Mouse (Mus musculus): Measurements from ENCODE around the gene Unc119b. TPM values are rescaled to one million over a fixed set of nuclear protein-coding genes. Genes with fewer than 3 reads are reported as not detected.
A peak's percentile ranks its signal among the peaks of the same experiment; 100 is the strongest.
"Not testable (repeated sequence)": the region's sequence is repeated elsewhere in the genome, so short reads cannot be mapped to it uniquely, and the experiment has no call there.

Unc119b gene
- polyA plus RNA-seq, 1 experiment, result 38.7 TPM

DNA sequence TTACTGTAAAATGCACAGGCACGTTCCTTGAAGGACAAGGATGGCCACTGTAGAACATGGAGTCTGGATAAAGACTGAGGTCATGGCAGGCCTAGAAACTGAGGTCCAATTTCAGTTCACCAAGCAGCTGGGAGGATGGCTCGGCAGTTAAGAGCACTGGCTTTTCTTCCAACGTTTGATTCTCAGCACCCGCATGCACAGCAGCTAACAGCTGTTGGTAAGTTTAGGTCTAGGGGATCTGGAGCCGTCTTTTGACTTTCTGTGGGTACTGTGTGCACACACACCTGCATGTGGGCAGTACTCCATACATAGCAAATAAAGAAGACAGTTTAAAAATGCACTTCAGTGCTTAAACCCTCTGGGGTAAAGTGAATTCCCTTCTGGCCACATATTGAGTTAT, 53.1 kb downstream of the Unc119b start:
- H3K36me3 ChIP-seq (ENCODE audit: control insufficient read depth, insufficient read depth, low read length), result peaks cover 21% of the 10 kb centered on the region
- WGBS, result 79% methylated on average over 5 of the region's 5 CpGs
- no peak overlapping the region for H3K4me3 ChIP-seq (ENCODE audit: extremely low read depth, insufficient read depth, insufficient read length)
- TF ChIP-seq CTCF (IDR thresholded peaks at IDR 0.05; ENCODE audit: extremely low read depth, insufficient read depth, insufficient read length, insufficient replicate concordance) (no peak), POLR2A (IDR thresholded peaks at IDR 0.05; ENCODE audit: low read depth, low read length) (no peak)
- H3K27me3 ChIP-seq (ENCODE audit: control insufficient read depth, insufficient read depth, low read length), result no peaks in the 10 kb centered on the region
- H3K27ac ChIP-seq (ENCODE audit: insufficient read depth, low read length), result no peak overlapping the region
- DNase-seq (ENCODE audit: low read depth in 1 of 2, low spot score in 2 of 2), result no peak
- no peaks in the 10 kb centered on the region for H3K4me1 ChIP-seq (ENCODE audit: control insufficient read depth, insufficient read depth, insufficient read length)

DNA sequence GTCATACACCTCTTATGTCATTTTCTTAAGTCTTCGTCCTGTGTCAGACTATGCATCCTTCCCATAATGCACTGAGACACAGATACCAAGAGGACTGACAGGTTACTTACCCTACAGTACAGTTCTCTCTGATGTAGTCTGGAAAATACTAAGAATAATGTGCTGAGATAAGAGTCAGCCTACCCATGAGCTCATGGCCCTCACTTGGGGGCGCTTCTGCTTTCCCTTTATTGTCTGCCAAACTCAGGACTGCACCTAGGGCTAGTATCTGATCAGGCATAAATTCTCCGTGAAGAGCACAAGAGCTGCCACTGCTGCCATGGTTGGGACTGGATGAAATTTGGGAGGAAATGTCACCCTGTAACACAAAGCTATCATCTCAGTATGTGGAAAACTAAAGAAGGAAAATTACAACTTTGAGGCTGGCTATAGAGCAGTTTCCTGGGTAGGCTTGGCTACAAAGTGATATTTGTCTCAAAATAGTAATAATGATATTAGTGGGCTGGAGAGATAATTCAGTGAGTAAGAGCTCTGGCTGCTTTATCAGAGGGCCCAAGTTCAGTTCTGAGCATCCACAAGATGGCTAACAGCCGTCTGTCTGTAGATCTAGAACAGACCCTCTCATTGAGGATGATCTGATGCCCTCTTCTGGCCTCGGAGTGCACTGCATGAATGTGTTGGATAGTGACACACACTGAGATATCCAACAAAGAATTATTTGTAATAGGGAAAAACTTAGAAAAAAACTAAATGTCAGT, 58.5 kb downstream of the Unc119b start:
- Histone ChIP-seq H3K4me3 (ENCODE audit: extremely low read depth, insufficient read depth, insufficient read length) (no peak overlapping the region), H3K4me1 (ENCODE audit: control insufficient read depth, insufficient read depth, insufficient read length) (no peaks in the 10 kb centered on the region), H3K36me3 (ENCODE audit: control insufficient read depth, insufficient read depth, low read length) (peaks cover 8% of the 10 kb centered on the region), H3K27me3 (ENCODE audit: control insufficient read depth, insufficient read depth, low read length) (no peaks in the 10 kb centered on the region), H3K27ac (ENCODE audit: insufficient read depth, low read length) (no peak overlapping the region)
- peak; percentile 59; the same call in 1 of the 2 replicates for TF ChIP-seq CTCF (IDR thresholded peaks at IDR 0.05; ENCODE audit: extremely low read depth, insufficient read depth, insufficient read length, insufficient replicate concordance)
- TF ChIP-seq POLR2A (IDR thresholded peaks at IDR 0.05; ENCODE audit: low read depth, low read length), result no peak
- WGBS, result 54% methylated on average over 5 of the region's 5 CpGs
- DNase-seq (ENCODE audit: low read depth in 1 of 2, low spot score in 2 of 2), result peak; percentile 19 to 73

DNA sequence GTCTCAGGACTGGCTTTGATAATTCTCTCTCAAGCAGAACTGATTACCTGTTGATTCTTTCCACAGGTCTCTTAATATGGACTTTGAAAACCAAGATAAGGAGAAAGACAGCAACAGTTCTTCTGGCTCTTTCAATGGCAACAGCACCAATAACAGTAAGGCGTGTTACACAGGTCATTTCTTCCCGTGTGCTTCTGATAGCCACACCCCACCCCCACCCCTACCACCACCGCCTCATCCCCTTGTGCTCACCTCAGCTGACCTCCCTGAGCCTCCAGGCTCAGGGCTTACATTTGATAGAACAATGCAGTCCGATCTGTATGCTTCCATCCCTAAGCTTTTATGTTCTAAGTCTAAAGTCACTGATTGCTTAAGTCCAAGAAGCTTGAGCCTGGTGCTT, 60.0 kb downstream of the Unc119b start:
- DNase-seq (ENCODE audit: low read depth in 1 of 2, low spot score in 2 of 2), result no peak
- 76% methylated on average over 4 of the region's 4 CpGs for WGBS
- TF ChIP-seq CTCF (IDR thresholded peaks at IDR 0.05; ENCODE audit: extremely low read depth, insufficient read depth, insufficient read length, insufficient replicate concordance), result no peak
- TF ChIP-seq POLR2A (IDR thresholded peaks at IDR 0.05; ENCODE audit: low read depth, low read length), result no peak
- H3K4me1 ChIP-seq (ENCODE audit: control insufficient read depth, insufficient read depth, insufficient read length), result no peaks in the 10 kb centered on the region
- no peak overlapping the region for H3K27ac ChIP-seq (ENCODE audit: insufficient read depth, low read length)
- H3K27me3 ChIP-seq (ENCODE audit: control insufficient read depth, insufficient read depth, low read length), result no peaks in the 10 kb centered on the region
- H3K4me3 ChIP-seq (ENCODE audit: extremely low read depth, insufficient read depth, insufficient read length), result no peak overlapping the region
- peaks cover 4% of the 10 kb centered on the region for H3K36me3 ChIP-seq (ENCODE audit: control insufficient read depth, insufficient read depth, low read length)

DNA sequence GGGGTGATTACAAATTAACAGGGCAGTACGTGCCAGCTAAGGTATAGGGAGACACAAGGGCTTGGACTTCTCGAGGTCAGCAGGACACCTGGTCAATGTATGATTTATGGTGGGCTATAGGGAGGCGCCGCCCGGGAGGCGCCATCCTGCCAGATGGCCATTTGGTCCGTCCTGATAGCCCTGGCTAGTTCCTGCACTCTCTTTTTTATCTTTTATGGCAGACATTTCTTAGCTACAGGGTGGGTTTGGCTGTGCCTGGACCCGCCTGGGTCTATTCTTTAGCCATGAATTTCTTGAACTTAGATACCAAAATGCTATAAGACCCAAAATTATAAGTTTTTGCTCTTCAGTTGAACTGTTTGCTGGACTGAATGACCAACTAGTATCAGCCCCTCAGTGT, 61.5 kb downstream of the Unc119b start:
- not testable (repeated sequence) for H3K36me3 ChIP-seq (ENCODE audit: control insufficient read depth, insufficient read depth, low read length); DNase-seq (ENCODE audit: low read depth in 1 of 2, low spot score in 2 of 2); H3K27ac ChIP-seq (ENCODE audit: insufficient read depth, low read length); H3K4me3 ChIP-seq (ENCODE audit: extremely low read depth, insufficient read depth, insufficient read length); H3K27me3 ChIP-seq (ENCODE audit: control insufficient read depth, insufficient read depth, low read length); H3K4me1 ChIP-seq (ENCODE audit: control insufficient read depth, insufficient read depth, insufficient read length)
- WGBS, result 83% methylated on average over 8 of the region's 8 CpGs

Other genes starting within 250 kb of the Unc119b start
- gene Oasl2, start 238.0 kb downstream of the Unc119b start, polyA plus RNA-seq (2012; rRNA removed), result 5.6 and 5.8 TPM in 2 replicates
- 10.1 and 12.6 TPM in 2 replicates for gene Oasl1, start 211.7 kb downstream of the Unc119b start, polyA plus RNA-seq (2012; rRNA removed)
- gene 2210016L21Rik, start 192.8 kb downstream of the Unc119b start, polyA plus RNA-seq (2012; rRNA removed), result 17.9 and 19.3 TPM in 2 replicates
- gene Hnf1a, start 163.9 kb downstream of the Unc119b start, polyA plus RNA-seq (2012; rRNA removed), result 0.20 and 0.22 TPM in 2 replicates
- 47.7 and 55.6 TPM in 2 replicates for gene Sppl3, start 123.8 kb downstream of the Unc119b start, polyA plus RNA-seq (2012; rRNA removed)
- gene Gm10401, start 36.7 kb downstream of the Unc119b start, polyA plus RNA-seq (2012; rRNA removed), result not detected in 2 replicates
- 30.6 and 33.4 TPM in 2 replicates for gene Acads, start 15.6 kb downstream of the Unc119b start, polyA plus RNA-seq (2012; rRNA removed)
- gene Mlec, start 23.2 kb upstream of the Unc119b start, polyA plus RNA-seq (2012; rRNA removed), result 39.1 and 44.0 TPM in 2 replicates
- 0.72 and 1.5 TPM in 2 replicates for gene Cabp1, start 59.4 kb upstream of the Unc119b start, polyA plus RNA-seq (2012; rRNA removed)
- gene Pop5, start 100.9 kb upstream of the Unc119b start, polyA plus RNA-seq (2012; rRNA removed), result 55.6 and 85.5 TPM in 2 replicates
- gene Rnf10, start 137.9 kb upstream of the Unc119b start, polyA plus RNA-seq (2012; rRNA removed), result 124 and 125 TPM in 2 replicates
- 6.3 and 6.6 TPM in 2 replicates for gene Coq5, start 144.7 kb upstream of the Unc119b start, polyA plus RNA-seq (2012; rRNA removed)
- 135 and 214 TPM in 2 replicates for gene Dynll1, start 166.0 kb upstream of the Unc119b start, polyA plus RNA-seq (2012; rRNA removed)
- 57.8 and 102 TPM in 2 replicates for gene Srsf9, start 192.2 kb upstream of the Unc119b start, polyA plus RNA-seq (2012; rRNA removed)
- 4.9 and 5.8 TPM in 2 replicates for gene Gatc, start 206.2 kb upstream of the Unc119b start, polyA plus RNA-seq (2012; rRNA removed)
- gene Triap1, start 206.2 kb upstream of the Unc119b start, polyA plus RNA-seq (2012; rRNA removed), result 5.7 and 7.5 TPM in 2 replicates
- 777 and 1,352 TPM in 2 replicates for gene Cox6a1, start 214.0 kb upstream of the Unc119b start, polyA plus RNA-seq (2012; rRNA removed)

Data from spleen, adult 2 months (tissue).